Mouse (Mus musculus) spleen, adult 2 months (tissue): ENCODE results near the gene Hmcn2.

Experiments used
- CTCF ChIP-seq: fragments of 200-500 bp; IDR thresholded peaks from 2 replicates; pipeline ENCODE4 v1.5.1; 2011; ENCODE audit warnings: mild to moderate bottlenecking, inconsistent platforms; ENCODE audit not compliant: insufficient read depth, insufficient read length, insufficient replicate concordance; ENCODE audit errors: extremely low read depth
- POLR2A ChIP-seq: fragments of 200-500 bp; IDR thresholded peaks from 2 replicates; pipeline ENCODE4 v1.6.1; 2011; ENCODE audit warnings: low read depth, low read length, inconsistent platforms

DNA sequence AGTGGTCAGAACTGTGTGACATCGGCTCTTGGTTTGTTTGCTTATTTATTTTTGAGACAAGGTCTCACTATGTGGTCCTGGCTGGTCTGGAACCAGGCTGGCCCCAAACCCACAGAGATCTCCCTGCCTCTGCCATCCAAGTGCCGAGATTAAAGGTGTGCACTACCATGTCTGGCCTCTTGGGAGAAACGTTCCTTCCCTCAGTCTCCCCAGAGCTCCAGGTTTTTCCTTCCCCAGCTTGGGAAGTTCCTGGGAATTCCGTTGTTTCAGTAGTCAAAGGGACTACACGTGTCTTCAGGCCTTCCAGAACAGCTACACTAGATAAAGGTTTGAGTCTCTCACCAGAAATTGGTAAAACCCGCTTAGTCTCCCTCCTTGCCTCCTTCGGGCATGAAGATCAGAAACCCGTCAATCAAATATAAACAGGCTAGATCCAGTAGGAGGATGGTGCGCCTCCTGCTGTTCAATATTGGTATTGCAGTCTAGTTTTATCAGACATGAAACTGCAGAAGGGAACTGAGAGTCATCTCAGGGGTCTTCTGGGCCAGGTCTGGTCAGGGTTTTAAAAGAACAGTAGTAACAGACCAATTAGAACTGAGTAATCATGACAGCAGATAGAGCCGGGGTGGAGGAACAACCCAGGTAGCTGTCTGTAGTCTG, 158.3 kb downstream of the Hmcn2 start:
- peak; percentile 27; the same call in 1 of the 2 replicates for TF ChIP-seq CTCF
- TF ChIP-seq POLR2A, result no peak
